Mouse (Mus musculus) yolk sac, embryonic 10.5 days (tissue): Measurements from ENCODE around the gene Fig4.

Source experiments
- DNase-seq: peaks from one replicate; pipeline ENCODE4 v3.0.0-alpha.2; 2017; ENCODE audit warnings: low spot score

The Fig4 gene

GRCm38 (mm10) chr10:41302689-41303431 is at the start of gene Fig4:
Gene Fig4, minus strand, starts transcription at chr10:41303260.
- peak; percentile 83 for DNase-seq

- DNase-seq: no peak
Measured at GRCm38 (mm10) chr10:41341346-41341745, 38.3 kb upstream of the Fig4 start.

- DNase-seq: no peak
Measured at GRCm38 (mm10) chr10:41332533-41333043, 29.5 kb upstream of the Fig4 start.

- no peak for DNase-seq
Measured at GRCm38 (mm10) chr10:41315866-41316265, 12.8 kb upstream of the Fig4 start.

- no peak for DNase-seq
Measured at GRCm38 (mm10) chr10:41308205-41308604, 5.1 kb upstream of the Fig4 start.

GRCm38 (mm10) chr10:41304961-41305455 is 1.9 kb upstream of the Fig4 start:
- DNase-seq: no peak

- peak; percentile 86 for DNase-seq
Measured at GRCm38 (mm10) chr10:41303639-41304444, 782 bp upstream of the Fig4 start, which contains the start of gene Ak9. Gene Ak9, plus strand, starts transcription at chr10:41303980.

GRCm38 (mm10) chr10:41300161-41300560 is 2.9 kb downstream of the Fig4 start:
- no peak for DNase-seq

- DNase-seq: no peak
Measured at GRCm38 (mm10) chr10:41295145-41295544, 7.9 kb downstream of the Fig4 start.

- DNase-seq: no peak
Measured at GRCm38 (mm10) chr10:41294734-41295133, 8.3 kb downstream of the Fig4 start.

GRCm38 (mm10) chr10:41293019-41293418 is 10.0 kb downstream of the Fig4 start:
- DNase-seq: peak; percentile 65

GRCm38 (mm10) chr10:41291021-41291420 is 12.0 kb downstream of the Fig4 start:
- DNase-seq: no peak

- DNase-seq: peak; percentile 72
Measured at GRCm38 (mm10) chr10:41288771-41289415, 14.2 kb downstream of the Fig4 start.

GRCm38 (mm10) chr10:41288074-41288473 is 15.0 kb downstream of the Fig4 start:
- no peak for DNase-seq

GRCm38 (mm10) chr10:41287618-41288017 is 15.4 kb downstream of the Fig4 start:
- DNase-seq: peak; percentile 28

GRCm38 (mm10) chr10:41282086-41282485 is 21.0 kb downstream of the Fig4 start:
- no peak for DNase-seq

GRCm38 (mm10) chr10:41280796-41281195 is 22.3 kb downstream of the Fig4 start:
- DNase-seq: no peak

GRCm38 (mm10) chr10:41280177-41280576 is 22.9 kb downstream of the Fig4 start:
- no peak for DNase-seq

- no peak for DNase-seq
Measured at GRCm38 (mm10) chr10:41278808-41279207, 24.3 kb downstream of the Fig4 start.

- DNase-seq: no peak
Measured at GRCm38 (mm10) chr10:41274871-41275270, 28.2 kb downstream of the Fig4 start.

GRCm38 (mm10) chr10:41271860-41272259 is 31.2 kb downstream of the Fig4 start:
- no peak for DNase-seq

GRCm38 (mm10) chr10:41261889-41262288 is 41.2 kb downstream of the Fig4 start:
- DNase-seq: no peak
